8 mouse cellular contexts compared by ENCODE assay signal in the genomic region with DNA sequence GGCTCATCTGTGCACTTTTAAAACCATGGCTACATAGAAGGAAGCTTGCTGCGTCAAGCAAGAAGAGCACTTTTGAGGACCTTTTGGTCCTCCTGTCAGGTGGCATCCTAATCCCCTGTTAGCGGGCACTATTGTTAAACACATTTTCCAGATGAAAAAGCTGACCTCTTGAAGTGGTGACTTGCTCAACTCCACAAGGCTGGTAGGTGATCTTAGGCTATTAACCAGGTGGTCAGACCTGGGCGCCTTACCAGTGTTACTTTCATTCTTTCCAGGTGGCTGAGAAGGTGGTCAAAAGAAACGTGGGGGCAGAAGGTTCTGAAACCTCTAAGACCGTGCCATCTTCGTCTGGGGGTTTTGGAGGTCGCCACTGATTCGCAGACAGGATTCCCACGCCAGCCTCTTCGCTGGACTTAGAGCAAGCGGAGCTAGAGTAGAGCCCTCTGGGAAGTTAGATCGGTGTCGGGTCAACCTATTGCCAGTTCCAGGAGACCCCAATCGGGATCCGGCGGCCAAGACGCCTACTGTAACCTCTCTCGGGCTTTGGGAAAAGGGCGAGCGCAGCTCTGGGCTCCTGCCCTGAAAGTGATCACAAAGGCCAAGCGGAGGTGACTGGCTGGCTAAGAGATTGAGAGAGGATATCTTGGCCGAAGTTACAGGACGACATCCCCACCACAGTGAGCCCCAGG. TPM values are rescaled to one million over a fixed set of nuclear protein-coding genes. Genes with fewer than 3 reads are reported as not detected.
DNase-seq lines count a peak whose midpoint lies in the region; ATAC-seq and TF ChIP-seq lines count a peak whose summit lies in the region.

No protein-coding gene starts in this region.

- TF ChIP-seq POLR2A in olfactory bulb, adult 2 months (IDR thresholded peaks at IDR 0.05; ENCODE audit: insufficient read depth, low read depth, low read length) = no peak

- no peaks in the 10 kb centered on the region for H3K9me3 ChIP-seq in limb, embryonic 11.5 days (ENCODE audit: control insufficient read depth, low read length)

- DNase-seq in CD4-positive, CD25-positive, alpha-beta regulatory T cell, adult 2 months (ENCODE audit: low read depth, low spot score) = peak; percentile 29
- DNase-seq in ovary, postnatal 14 days (ENCODE audit: low spot score) = peak; percentile 28
- DNase-seq in ovary, postnatal 10 days (ENCODE audit: low spot score) = no peak
- DNase-seq in limb, embryonic 11.5 days (ENCODE audit: low spot score) = no peak
- DNase-seq in cerebellum, postnatal 36 days = no peak
- no peak for DNase-seq in layer of hippocampus, adult 8-10 months (ENCODE audit: low spot score in 2 of 2)

- TF ChIP-seq CTCF in olfactory bulb, adult 2 months (IDR thresholded peaks at IDR 0.05; ENCODE audit: insufficient read depth, low read depth, low read length) = no peak

- 6% methylated on average over 23 of the region's 23 CpGs for WGBS in limb, embryonic 11.5 days
- 6% methylated on average over 23 of the region's 23 CpGs for WGBS in olfactory bulb, adult 2 months

- peak overlapping the region; percentile 83 for H3K4me2 ChIP-seq in limb, embryonic 11.5 days (ENCODE audit: low read depth, severe bottlenecking)

- peak overlapping the region; percentile 72 for H3K27ac ChIP-seq in limb, embryonic 11.5 days (replicated peaks; ENCODE audit: low read depth, low read length)
- peak overlapping the region; percentile 52 for H3K27ac ChIP-seq in olfactory bulb, adult 2 months (ENCODE audit: insufficient read depth, low read depth, low read length)

- peaks cover 4% of the 10 kb centered on the region; the same call in 1 of the 2 replicates for H3K36me3 ChIP-seq in limb, embryonic 11.5 days (ENCODE audit: control insufficient read depth, insufficient read depth, low read length)

- peaks cover 9% of the 10 kb centered on the region for H3K4me1 ChIP-seq in limb, embryonic 11.5 days (ENCODE audit: control insufficient read depth, insufficient read depth, low read length)
- peaks cover 26% of the 10 kb centered on the region for H3K4me1 ChIP-seq in olfactory bulb, adult 2 months (ENCODE audit: control insufficient read depth, insufficient read depth, low read length)

- H3K9ac ChIP-seq in limb, embryonic 11.5 days (ENCODE audit: low read length) = peak overlapping the region; percentile 67

- ATAC-seq in CD4-positive, CD25-positive, alpha-beta regulatory T cell, adult 4 months = no peak
- no peak; the same call in 1 of the 2 replicates for ATAC-seq in limb, embryonic 11.5 days (ENCODE audit: insufficient number of reproducible peaks, low FRiP score, low TSS enrichment, low read depth)

- H3K4me3 ChIP-seq in limb, embryonic 11.5 days (ENCODE audit: low read depth, low read length) = peak overlapping the region; percentile 53
- H3K4me3 ChIP-seq in olfactory bulb, adult 2 months (ENCODE audit: insufficient read depth, low read depth, low read length) = peak overlapping the region; percentile 78

- no peaks in the 10 kb centered on the region for H3K27me3 ChIP-seq in limb, embryonic 11.5 days (ENCODE audit: control insufficient read depth, insufficient read depth, low read length)

RNA-seq across cellular contexts. Expression of gene Avpi1, which starts 0.7 kb away (rescaled TPM):
- 1 to 10 TPM; 4.5 to 7.2 TPM for polyA plus RNA-seq in CD4-positive, CD25-positive, alpha-beta regulatory T cell, adult 4 months (2017; shearing (Covaris generic))
- 24.1 and 26.0 TPM in 2 replicates for polyA plus RNA-seq in limb, embryonic 11.5 days (2014; fragmentation: Nextera tagmentation; extraction: Ambion mirVana)
- polyA plus RNA-seq in olfactory bulb, adult 2 months (2012; ENCODE audit: insufficient read depth, insufficient read length, low replicate concordance, missing spikeins) = not detected in 2 replicates
- 10 to 100 TPM; 18.1 to 24.6 (median 21.4) TPM for total RNA-seq in layer of hippocampus, adult 8-10 months (2022)

RNA-seq across cellular contexts. Expression of gene Marveld1, which starts 19.0 kb away (rescaled TPM):
- polyA plus RNA-seq in CD4-positive, CD25-positive, alpha-beta regulatory T cell, adult 4 months (2017; shearing (Covaris generic)) = 1 to 10 TPM; 6.8 to 7.5 TPM
- 12.3 and 16.6 TPM in 2 replicates for polyA plus RNA-seq in limb, embryonic 11.5 days (2014; fragmentation: Nextera tagmentation; extraction: Ambion mirVana)
- polyA plus RNA-seq in olfactory bulb, adult 2 months (2012; ENCODE audit: insufficient read depth, insufficient read length, low replicate concordance, missing spikeins) = not detected in 2 replicates
- total RNA-seq in layer of hippocampus, adult 8-10 months (2022) = 1 to 10 TPM; 6.6 to 9.8 (median 8.4) TPM

RNA-seq across cellular contexts. Expression of gene Zfyve27, which starts 35.6 kb away (rescaled TPM):
- polyA plus RNA-seq in CD4-positive, CD25-positive, alpha-beta regulatory T cell, adult 4 months (2017; shearing (Covaris generic)) = 10 to 100 TPM; 19.5 to 21.0 TPM
- 11.7 and 12.6 TPM in 2 replicates for polyA plus RNA-seq in limb, embryonic 11.5 days (2014; fragmentation: Nextera tagmentation; extraction: Ambion mirVana)
- polyA plus RNA-seq in olfactory bulb, adult 2 months (2012; ENCODE audit: insufficient read depth, insufficient read length, low replicate concordance, missing spikeins) = not detected in 2 replicates
- 100 to 1,000 TPM in 2 of 4 experiments, 10 to 100 TPM in 2; 79.7 to 113 (median 98.0) TPM for total RNA-seq in layer of hippocampus, adult 8-10 months (2022)

RNA-seq across cellular contexts. Expression of gene Pi4k2a, which starts 37.9 kb away (rescaled TPM):
- 10 to 100 TPM; 11.4 to 17.4 TPM for polyA plus RNA-seq in CD4-positive, CD25-positive, alpha-beta regulatory T cell, adult 4 months (2017; shearing (Covaris generic))
- 28.4 and 29.4 TPM in 2 replicates for polyA plus RNA-seq in limb, embryonic 11.5 days (2014; fragmentation: Nextera tagmentation; extraction: Ambion mirVana)
- polyA plus RNA-seq in olfactory bulb, adult 2 months (2012; ENCODE audit: insufficient read depth, insufficient read length, low replicate concordance, missing spikeins) = not detected in 2 replicates
- total RNA-seq in layer of hippocampus, adult 8-10 months (2022) = 10 to 100 TPM; 64.8 to 71.3 (median 69.0) TPM

RNA-seq across cellular contexts. Expression of gene Morn4, which starts 42.0 kb away (rescaled TPM):
- under 1 TPM in 1 of 2 experiments, not detected in 1; 0.52 TPM for polyA plus RNA-seq in CD4-positive, CD25-positive, alpha-beta regulatory T cell, adult 4 months (2017; shearing (Covaris generic))
- 42.2 and 46.2 TPM in 2 replicates for polyA plus RNA-seq in limb, embryonic 11.5 days (2014; fragmentation: Nextera tagmentation; extraction: Ambion mirVana)
- polyA plus RNA-seq in olfactory bulb, adult 2 months (2012; ENCODE audit: insufficient read depth, insufficient read length, low replicate concordance, missing spikeins) = not detected in 2 replicates
- total RNA-seq in layer of hippocampus, adult 8-10 months (2022) = 10 to 100 TPM; 59.1 to 70.6 (median 64.3) TPM

Comparison
In these comparisons a context has a peak if more than half of its experiments do, and no peak if none do; other contexts are left out.
1. DNase-seq: peak in CD4-positive, CD25-positive, alpha-beta regulatory T cell, adult 2 months (single experiment) and ovary, postnatal 14 days (single experiment); none in ovary, postnatal 10 days (single experiment), limb, embryonic 11.5 days (single experiment), cerebellum, postnatal 36 days (0 of 2) and layer of hippocampus, adult 8-10 months (0 of 2).